Mouse (Mus musculus) heart, postnatal 36 days (tissue): ENCODE results near the gene Maip1. TPM values are rescaled to one million over a fixed set of nuclear protein-coding genes. Genes with fewer than 3 reads are reported as not detected.

Source experiments
- DNase-seq, 2 experiments: peaks; one replicate each; pipeline ENCODE4 v3.0.0; 2021 to 2022
- intact Hi-C: fragments of 180-260 bp; cut with DNase I; formaldehyde crosslinking; loops from one replicate; pipeline ENCODE4 v1.15.1; 2025
- total RNA-seq, 2 experiments: library from RNA; stranded (reverse); gene quantifications; 2 replicates each; pipeline ENCODE4 v1.2.3; 2021

The Maip1 gene
- total RNA-seq, 2 experiments from 2014 or later: 11.9 to 12.0 TPM

DNA sequence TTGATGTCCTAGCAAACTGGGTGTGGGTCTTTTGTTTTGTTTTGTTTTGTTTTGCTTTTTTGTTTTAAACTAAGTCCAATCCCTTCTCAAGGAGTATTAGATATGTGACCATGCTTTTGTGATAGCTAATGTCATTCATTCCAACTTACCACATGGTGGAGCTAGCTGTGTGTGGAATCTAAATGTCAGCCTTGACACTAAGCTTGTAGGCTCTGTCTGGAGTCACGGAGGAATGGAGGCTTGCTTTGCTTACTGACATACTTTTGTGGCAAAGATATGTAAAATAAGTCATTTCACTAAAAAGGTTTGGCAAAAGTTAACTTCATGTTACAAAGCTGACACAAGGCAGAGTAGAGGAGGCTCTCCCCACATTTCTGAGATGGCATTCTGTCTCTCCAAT lies 17.6 kb downstream of the Maip1 start:
- DNase-seq: no peak
- intact Hi-C loops: loop anchor here (5.0 kb wide), 1 partner anchor 874 kb away; no protein-coding TSS in a partner anchor

DNA sequence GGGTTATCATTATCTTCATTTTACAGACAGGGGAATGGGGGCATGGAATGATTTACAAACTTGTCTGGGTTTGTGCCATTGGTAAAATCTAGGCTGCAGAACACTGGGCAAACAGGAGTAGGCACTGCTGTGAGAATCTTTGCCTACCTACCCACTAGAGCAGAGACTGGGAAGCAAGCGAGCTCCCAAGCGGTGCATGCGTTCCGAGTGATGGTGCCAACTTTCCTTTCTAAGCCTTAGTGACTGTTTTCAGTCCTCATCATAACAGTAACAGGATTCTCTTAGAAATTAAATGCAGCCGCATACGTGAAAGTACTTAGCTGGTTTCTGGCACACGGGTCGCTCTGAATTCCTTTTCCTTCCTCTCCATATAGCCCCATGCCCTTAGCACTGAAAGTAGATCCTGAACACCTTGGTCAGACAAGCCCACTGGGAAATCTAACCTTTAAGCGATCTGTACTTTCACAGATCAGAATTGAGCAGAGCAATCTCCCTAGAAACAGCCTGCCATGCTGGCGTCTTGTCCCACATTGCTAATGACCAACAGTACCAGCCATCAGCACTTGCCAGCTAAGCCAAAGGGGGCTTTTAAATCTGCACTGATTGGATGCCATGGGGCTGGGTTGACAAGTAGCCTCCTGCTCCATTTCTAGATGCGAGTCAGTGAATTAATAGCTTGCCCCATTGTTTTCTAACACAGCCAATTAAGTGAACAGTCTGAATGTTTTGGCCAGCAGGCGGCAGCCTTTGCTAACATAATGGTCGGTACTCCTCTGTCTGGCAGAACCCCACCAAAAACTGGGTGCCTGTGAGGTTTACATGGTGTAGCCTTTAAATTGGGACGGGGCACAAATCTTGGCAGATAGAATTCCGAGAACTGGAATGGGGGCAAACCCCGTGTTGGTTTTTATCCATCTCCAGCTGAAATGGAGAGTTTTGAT lies 22.5 kb downstream of the Maip1 start:
- intact Hi-C loops: loop anchor here (1.0 to 5.0 kb wide), 5 partner anchors 424 to 842 kb away; no protein-coding TSS in a partner anchor
- peak; percentile 87 to 93 for DNase-seq

DNA sequence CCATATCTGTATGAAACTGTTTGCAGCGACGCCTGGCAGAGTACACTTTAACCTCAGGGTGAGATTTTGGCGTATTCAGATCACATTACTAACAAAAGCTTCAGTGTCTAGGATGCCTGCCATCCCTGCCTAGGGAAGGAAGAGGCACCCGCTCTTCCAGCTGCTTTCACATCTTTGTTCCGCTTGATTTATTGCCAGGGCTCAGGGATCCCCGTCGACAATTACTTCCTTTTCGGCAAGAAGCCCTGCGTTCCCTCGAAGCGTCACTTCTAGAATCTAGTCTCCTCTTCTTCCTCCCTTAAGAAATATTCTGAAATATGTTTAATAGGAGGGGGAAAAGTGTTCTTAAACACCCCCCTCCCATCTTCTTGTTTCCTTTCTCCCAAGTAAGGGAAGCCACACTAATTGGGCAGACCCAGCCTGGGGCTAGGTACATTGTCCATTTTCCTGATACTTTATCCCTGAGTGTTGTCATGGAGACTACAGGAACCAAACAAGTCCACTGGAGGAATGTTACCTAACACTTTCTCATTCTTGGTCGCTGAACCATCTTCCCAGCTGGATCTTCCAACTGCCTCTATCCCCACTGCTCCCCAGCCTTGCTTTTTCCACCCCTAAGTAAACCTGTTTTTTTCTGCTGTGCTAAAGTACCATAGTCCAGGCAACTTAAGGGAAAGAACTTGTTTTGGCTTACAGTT lies 23.8 kb downstream of the Maip1 start:
- intact Hi-C loops: loop anchor here (1.0 to 5.0 kb wide), 8 partner anchors 82 to 841 kb away; partner anchors contain the start of gene Spats2l
- no peak for DNase-seq

DNA sequence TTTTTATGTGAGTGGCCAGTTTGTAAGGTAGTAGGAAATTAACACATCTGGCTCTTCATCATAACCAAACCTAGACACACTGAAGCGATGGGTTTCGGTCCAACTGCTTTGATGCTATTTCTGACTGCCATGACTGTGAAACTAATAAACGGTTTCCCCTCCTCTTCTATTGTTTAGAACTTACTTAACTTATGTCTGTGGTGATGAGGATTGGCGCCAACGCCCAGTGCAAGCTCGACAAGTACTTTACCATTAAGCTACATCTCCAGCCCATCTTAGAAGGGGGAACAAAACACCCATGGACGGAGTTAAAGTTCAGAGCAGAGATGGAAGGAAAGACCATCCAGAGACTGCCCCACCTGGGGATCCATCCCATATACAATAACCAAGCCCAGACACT lies 27.0 kb downstream of the Maip1 start:
- no peak for DNase-seq
- intact Hi-C loops: loop anchor here (5.0 kb wide), 2 partner anchors 79 to 709 kb away; no protein-coding TSS in a partner anchor

DNA sequence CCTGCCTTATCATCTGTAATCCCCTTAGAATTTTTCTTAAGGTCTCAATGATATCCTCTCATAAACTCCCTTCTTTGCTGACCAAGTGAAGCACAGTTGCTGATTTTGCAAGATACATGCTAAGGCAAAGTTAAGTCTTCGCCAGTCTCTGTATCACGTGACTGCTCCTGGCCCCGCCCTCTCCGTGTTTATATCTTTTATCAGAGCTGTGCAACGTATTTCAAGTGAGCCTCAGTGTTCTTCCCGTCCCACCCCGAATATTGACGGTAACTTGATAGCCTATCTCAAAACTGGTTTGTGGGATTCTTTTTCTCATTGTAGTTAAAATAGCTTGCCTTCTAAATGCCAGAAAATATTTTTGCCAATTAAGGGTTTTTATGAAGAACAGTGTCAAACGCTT lies 30.3 kb downstream of the Maip1 start:
- intact Hi-C loops: no loop called here

DNA sequence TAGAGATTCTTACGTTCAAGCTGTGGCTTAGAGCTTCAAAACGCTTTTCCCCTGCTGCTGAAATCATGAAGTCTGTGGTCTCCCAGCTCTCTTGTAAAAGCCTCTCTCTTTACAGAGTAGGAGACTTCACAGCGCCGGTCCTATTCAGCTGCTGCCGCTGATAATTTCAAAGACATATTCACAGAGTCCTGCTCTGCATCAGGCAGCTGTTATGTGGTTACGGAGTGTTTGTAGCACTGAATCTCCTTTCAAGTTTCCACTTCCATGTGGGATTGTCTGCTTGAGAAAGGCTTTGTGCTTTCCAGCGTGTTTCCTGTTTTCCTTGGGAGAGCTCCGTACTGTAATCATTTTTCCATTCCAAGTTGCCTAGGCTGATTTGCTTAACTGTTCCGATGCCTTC lies 30.8 kb downstream of the Maip1 start:
- intact Hi-C loops: no loop called here
- peak in 1 of 2 experiments; percentile 37 for DNase-seq

More for the DNA sequence above, 30.3 kb downstream of the Maip1 start:
- DNase-seq: peak; percentile 44 to 58

DNA sequence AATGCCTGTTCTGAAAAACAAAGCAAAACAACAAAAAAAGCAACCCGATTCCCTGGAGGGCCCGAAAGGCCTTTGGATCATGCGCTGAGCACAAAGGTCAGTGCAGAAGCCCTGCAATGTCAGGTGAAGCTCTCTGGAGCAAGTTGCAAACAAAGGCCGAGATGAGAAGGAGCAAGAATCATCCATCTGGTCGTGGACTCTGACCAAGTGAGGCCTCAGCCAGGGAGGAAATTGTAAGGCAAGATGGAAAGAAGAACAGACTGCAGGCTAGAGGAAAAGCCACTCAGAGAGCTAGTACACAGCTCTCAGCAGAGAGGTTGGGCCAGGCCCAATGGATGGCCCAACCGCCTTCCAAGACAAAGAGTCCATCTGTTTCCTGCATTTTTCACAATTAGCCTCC lies 32.9 kb downstream of the Maip1 start:
- DNase-seq: no peak
- intact Hi-C loops: no loop called here

DNA sequence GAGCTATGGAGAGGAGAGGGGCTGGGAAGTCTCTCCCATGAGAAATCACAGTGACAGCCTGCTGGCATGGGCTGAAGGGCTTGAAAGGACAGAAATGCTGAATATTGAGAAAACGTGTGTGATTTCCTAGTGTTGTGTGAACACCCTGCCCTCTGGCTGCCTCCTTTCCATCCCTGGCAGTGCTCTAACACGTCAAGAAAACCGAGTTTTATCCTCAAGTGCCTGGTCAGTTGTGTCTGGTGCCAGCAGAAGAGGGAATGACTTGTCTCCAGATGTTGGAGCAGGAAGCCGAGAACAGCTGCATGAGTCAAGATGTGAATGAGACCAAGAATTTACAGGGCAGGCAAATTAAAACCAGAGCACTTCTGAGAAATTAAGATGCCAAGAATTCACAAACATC lies 34.6 kb downstream of the Maip1 start:
- intact Hi-C loops: no loop called here
- no peak for DNase-seq

DNA sequence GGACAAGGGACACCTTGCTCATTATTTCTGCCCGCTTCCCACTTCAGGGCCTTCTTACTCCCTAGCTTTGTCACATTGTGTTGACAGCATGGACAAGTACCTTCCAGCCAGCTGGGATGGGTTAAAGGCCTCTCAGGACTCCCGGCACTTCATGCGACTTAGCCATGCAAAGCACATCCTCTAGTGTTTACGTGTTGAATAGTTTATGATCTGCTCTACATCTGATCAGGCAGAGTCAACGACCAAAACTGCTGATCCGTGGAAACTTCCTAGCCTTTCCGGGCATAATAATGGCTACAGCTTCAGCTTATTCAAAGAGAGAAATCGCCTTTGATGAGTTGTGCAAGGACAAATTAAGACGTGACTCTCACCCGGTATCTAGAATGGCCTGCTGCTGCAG lies 39.6 kb downstream of the Maip1 start:
- intact Hi-C loops: no loop called here
- DNase-seq: no peak

DNA sequence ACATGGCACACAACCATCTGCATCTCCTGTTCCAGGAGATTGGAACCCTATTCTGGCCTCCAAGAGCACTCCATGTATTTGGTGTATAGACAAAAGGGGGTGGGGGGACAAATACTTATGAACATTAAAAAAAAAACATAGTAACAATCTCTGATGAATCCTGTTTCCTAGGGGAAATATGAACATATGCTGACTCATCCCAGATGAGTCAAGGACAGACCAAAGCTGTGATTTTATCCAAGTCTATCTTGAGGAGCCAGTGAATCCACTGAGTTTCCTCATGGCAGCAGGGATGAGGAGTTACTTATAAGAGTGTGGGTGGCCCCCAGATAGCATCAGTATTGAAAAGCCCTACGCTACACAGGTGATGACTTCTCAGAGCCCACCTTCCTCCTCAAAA lies 44.1 kb downstream of the Maip1 start:
- no peak for DNase-seq
- intact Hi-C loops: no loop called here

DNA sequence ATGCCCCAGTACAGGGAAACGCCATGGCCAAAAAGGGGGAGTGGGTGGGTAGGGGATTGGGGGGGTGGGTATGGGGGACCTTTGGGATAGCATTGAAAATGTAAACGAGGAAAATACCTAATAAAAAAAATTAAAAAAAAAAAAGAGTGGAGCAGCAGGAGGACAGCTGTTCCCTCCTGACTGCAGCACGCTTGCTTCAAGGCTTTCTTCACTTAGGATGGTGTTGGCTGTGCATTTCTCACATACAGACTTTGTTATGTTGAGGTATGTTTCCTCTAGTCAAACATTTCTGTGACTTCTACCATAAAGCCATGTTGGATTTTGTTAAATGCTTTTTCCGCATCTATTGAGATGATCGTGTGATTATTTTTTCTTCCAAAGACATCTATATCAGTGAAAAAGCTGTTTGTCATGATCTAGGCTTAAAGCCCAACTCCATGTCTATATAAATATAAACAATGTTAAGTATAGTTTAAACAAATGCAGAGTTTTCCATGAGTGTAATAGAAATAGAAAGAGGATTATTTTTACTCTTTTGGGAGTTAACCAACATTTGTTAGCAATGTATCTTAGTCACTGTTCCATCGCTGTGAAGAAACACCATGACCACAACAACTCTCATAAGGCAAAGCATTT lies 54.3 kb downstream of the Maip1 start:
- no peak for DNase-seq
- intact Hi-C loops: no loop called here

Other genes starting within 250 kb of the Maip1 start
- 1 to 10 TPM; 2.5 to 2.6 TPM for gene 1700066M21Rik, start 28.7 kb upstream of the Maip1 start, total RNA-seq
- gene Tyw5, start 773 bp downstream of the Maip1 start, total RNA-seq: 1 to 10 TPM; 4.7 to 5.5 TPM